Mouse (Mus musculus): ENCODE results near the gene Ankrd2. TPM values are rescaled to one million over a fixed set of nuclear protein-coding genes. Genes with fewer than 3 reads are reported as not detected.
"Not testable (repeated sequence)": the region's sequence is repeated elsewhere in the genome, so short reads cannot be mapped to it uniquely, and the experiment has no call there.

Gene Ankrd2
- polyA plus RNA-seq, 1 experiment from 2014 or later = 0.45 TPM

DNA sequence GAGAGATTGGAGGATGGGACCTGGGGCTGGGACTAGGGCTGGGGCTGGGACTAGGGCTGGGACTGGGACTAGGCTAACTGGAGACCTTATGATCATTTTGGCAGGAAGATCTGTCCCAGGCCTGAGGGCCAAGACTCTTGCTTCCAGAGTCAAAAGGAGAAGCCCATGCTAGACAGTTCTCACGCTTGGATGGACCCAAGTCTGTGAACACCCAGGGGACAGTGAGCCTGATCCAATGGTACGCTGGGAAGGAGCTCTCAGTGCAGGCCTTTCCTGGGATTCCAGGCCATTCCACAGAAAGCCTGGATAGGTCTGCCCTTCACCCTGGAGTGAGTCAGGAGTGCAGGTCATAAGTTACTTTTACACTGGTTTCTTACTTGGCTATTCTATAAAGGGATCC is 39.3 kb downstream of the Ankrd2 start:
- Histone ChIP-seq H3K9me3 (ENCODE audit: control insufficient read depth, low read length) (no peaks in the 10 kb centered on the region), H3K36me3 (ENCODE audit: control insufficient read depth, insufficient read depth, low read length) (peaks cover 52% of the 10 kb centered on the region), H3K4me3 (replicated peaks; ENCODE audit: low read depth, low read length) (no peak overlapping the region), H3K9ac (replicated peaks; ENCODE audit: low read length) (no peak overlapping the region), H3K27ac (replicated peaks; ENCODE audit: low read depth, low read length) (no peak overlapping the region), H3K4me1 (ENCODE audit: control insufficient read depth, insufficient read depth, low read length) (no peaks in the 10 kb centered on the region), H3K4me2 (ENCODE audit: low read length) (no peak overlapping the region), H3K27me3 (ENCODE audit: control insufficient read depth, insufficient read depth, low read length) (no peaks in the 10 kb centered on the region)
- no peak for ATAC-seq (ENCODE audit: low FRiP score, low TSS enrichment)
- WGBS = 82% methylated on average over 2 of the region's 2 CpGs
- no peak for DNase-seq

DNA sequence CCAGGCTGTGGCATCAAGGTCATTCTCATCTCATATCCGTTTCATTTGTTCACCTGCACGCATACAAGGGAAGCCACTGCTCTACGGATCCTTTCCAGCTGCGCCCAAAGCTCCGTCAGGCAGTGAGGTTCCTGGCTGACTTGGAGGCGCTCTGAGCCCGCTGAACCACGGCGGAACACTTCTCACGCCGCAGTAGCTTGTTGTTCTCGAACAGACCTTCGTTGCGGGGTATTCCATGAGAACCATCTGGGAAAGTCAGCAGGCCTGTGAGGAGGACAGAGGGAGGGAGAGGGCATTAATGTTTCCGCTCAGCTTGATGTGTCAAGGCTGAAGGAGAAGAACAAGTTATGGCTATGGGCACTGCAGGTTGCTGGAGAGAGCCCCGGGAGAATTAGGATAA is 40.2 kb downstream of the Ankrd2 start:
- Histone ChIP-seq H3K27me3 (ENCODE audit: control insufficient read depth, insufficient read depth, low read length) (no peaks in the 10 kb centered on the region), H3K4me2 (ENCODE audit: low read length) (no peak overlapping the region), H3K27ac (replicated peaks; ENCODE audit: low read depth, low read length) (no peak overlapping the region), H3K4me3 (replicated peaks; ENCODE audit: low read depth, low read length) (no peak overlapping the region), H3K4me1 (ENCODE audit: control insufficient read depth, insufficient read depth, low read length) (no peaks in the 10 kb centered on the region), H3K9ac (replicated peaks; ENCODE audit: low read length) (no peak overlapping the region), H3K36me3 (ENCODE audit: control insufficient read depth, insufficient read depth, low read length) (peaks cover 52% of the 10 kb centered on the region), H3K9me3 (ENCODE audit: control insufficient read depth, low read length) (no peaks in the 10 kb centered on the region)
- no peak for DNase-seq
- 89% methylated on average over 16 of the region's 16 CpGs for WGBS
- no peak for ATAC-seq (ENCODE audit: low FRiP score, low TSS enrichment)

DNA sequence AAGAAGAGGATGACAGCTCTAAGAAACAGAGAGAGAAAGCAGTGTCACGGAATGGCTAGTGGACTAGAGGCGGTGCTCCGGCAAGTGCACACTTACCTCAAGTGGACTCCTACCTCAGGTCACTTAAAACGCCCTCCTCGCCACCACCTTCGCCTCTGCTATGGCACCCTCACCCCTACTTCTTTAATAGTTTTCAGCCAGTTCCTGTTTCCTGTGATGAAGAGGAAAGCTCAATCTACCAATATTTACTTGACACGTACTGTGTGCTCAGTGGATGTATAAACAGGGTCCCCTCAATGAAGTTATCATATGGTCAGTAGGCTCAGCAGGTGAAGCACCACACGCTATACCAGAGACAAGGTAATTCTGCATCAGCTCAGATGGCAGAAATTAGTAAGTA is 42.8 kb downstream of the Ankrd2 start:
- no peaks in the 10 kb centered on the region for H3K9me3 ChIP-seq (ENCODE audit: control insufficient read depth, low read length)
- no peaks in the 10 kb centered on the region for H3K27me3 ChIP-seq (ENCODE audit: control insufficient read depth, insufficient read depth, low read length)
- DNase-seq = no peak
- H3K4me3 ChIP-seq (replicated peaks; ENCODE audit: low read depth, low read length) = no peak overlapping the region
- 95% methylated on average over 8 of the region's 8 CpGs for WGBS
- H3K9ac ChIP-seq (replicated peaks; ENCODE audit: low read length) = no peak overlapping the region
- H3K27ac ChIP-seq (replicated peaks; ENCODE audit: low read depth, low read length) = no peak overlapping the region
- ATAC-seq (ENCODE audit: low FRiP score, low TSS enrichment) = no peak
- peaks cover 47% of the 10 kb centered on the region for H3K36me3 ChIP-seq (ENCODE audit: control insufficient read depth, insufficient read depth, low read length)
- no peak overlapping the region for H3K4me2 ChIP-seq (ENCODE audit: low read length)
- H3K4me1 ChIP-seq (ENCODE audit: control insufficient read depth, insufficient read depth, low read length) = no peaks in the 10 kb centered on the region

DNA sequence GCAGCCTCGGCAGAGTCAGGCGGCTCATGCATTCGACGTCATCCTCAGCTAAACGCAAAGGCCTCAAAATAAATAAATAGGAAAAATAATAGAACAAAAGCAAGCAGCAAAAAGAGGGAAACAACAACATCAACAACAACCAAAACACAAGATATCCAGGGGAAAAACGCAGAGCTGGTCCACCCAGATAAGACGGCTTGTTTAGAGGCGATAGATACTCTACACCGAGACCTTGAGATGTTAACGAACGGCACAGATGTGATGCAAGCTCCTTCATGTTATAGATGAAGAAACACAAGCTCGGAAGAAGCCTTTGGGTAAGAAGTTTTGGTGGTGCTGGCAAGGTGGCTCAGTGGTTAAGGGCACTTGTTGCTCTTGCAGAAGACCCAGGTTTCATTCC is 43.2 kb downstream of the Ankrd2 start:
- Histone ChIP-seq H3K4me3 (replicated peaks; ENCODE audit: low read depth, low read length) (no peak overlapping the region), H3K4me1 (ENCODE audit: control insufficient read depth, insufficient read depth, low read length) (no peaks in the 10 kb centered on the region), H3K9me3 (ENCODE audit: control insufficient read depth, low read length) (no peaks in the 10 kb centered on the region), H3K27me3 (ENCODE audit: control insufficient read depth, insufficient read depth, low read length) (no peaks in the 10 kb centered on the region), H3K27ac (replicated peaks; ENCODE audit: low read depth, low read length) (no peak overlapping the region), H3K9ac (replicated peaks; ENCODE audit: low read length) (no peak overlapping the region), H3K36me3 (ENCODE audit: control insufficient read depth, insufficient read depth, low read length) (peaks cover 44% of the 10 kb centered on the region), H3K4me2 (ENCODE audit: low read length) (no peak overlapping the region)
- no peak for ATAC-seq (ENCODE audit: low FRiP score, low TSS enrichment)
- WGBS = 95% methylated on average over 12 of the region's 12 CpGs
- DNase-seq = no peak

DNA sequence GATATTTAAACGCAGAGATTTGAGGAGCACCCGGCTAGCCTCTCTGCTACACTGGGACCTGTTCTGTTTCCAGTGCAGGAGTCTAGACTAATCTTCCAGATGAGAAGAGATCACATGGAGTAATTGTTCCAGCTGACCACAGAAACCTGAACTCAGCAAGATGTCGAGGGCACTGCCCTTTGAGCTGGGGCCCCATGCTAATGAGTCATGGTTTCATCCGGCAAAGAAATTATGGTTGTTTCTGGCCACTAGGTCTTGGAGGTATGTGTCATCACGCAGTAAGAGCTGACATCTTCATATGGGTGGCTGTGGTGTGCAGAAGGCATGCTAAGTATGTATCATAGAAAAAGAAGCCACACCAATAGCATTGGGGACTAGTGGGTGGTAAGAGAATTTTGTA is 44.1 kb downstream of the Ankrd2 start:
- Histone ChIP-seq H3K4me3 (replicated peaks; ENCODE audit: low read depth, low read length) (no peak overlapping the region), H3K27me3 (ENCODE audit: control insufficient read depth, insufficient read depth, low read length) (no peaks in the 10 kb centered on the region), H3K9me3 (ENCODE audit: control insufficient read depth, low read length) (no peaks in the 10 kb centered on the region), H3K4me2 (ENCODE audit: low read length) (no peak overlapping the region), H3K9ac (replicated peaks; ENCODE audit: low read length) (no peak overlapping the region), H3K36me3 (ENCODE audit: control insufficient read depth, insufficient read depth, low read length) (peaks cover 35% of the 10 kb centered on the region), H3K4me1 (ENCODE audit: control insufficient read depth, insufficient read depth, low read length) (no peaks in the 10 kb centered on the region), H3K27ac (replicated peaks; ENCODE audit: low read depth, low read length) (no peak overlapping the region)
- DNase-seq (no peak), ATAC-seq (ENCODE audit: low FRiP score, low TSS enrichment) (no peak)
- WGBS = 77% methylated on average over 5 of the region's 5 CpGs

DNA sequence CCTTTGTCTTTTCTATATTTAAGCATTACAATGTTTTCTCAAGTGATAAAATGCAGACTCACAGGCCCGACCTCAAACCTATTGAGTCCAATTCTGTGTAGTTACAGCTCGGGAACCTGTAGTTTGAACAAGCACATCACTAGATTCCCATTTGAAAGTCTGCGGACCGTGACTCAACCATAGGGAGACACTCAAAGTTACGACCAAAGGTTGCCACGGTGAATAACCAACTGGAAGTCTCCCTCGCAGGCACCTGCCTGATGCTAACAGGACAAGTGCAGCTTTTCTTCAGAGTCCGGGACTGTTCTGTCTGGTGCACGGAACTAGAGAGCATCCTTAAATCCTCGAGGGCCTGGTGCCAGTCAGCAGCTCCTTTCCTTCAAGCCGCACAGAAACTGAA is 44.7 kb downstream of the Ankrd2 start:
- H3K4me2 ChIP-seq (ENCODE audit: low read length) = no peak overlapping the region
- no peak for DNase-seq
- H3K4me1 ChIP-seq (ENCODE audit: control insufficient read depth, insufficient read depth, low read length) = no peaks in the 10 kb centered on the region
- H3K36me3 ChIP-seq (ENCODE audit: control insufficient read depth, insufficient read depth, low read length) = peaks cover 30% of the 10 kb centered on the region
- no peak overlapping the region for H3K9ac ChIP-seq (replicated peaks; ENCODE audit: low read length)
- H3K27me3 ChIP-seq (ENCODE audit: control insufficient read depth, insufficient read depth, low read length) = no peaks in the 10 kb centered on the region
- no peak for ATAC-seq (ENCODE audit: low FRiP score, low TSS enrichment)
- WGBS = 69% methylated on average over 11 of the region's 11 CpGs
- H3K9me3 ChIP-seq (ENCODE audit: control insufficient read depth, low read length) = no peaks in the 10 kb centered on the region
- H3K27ac ChIP-seq (replicated peaks; ENCODE audit: low read depth, low read length) = no peak overlapping the region
- H3K4me3 ChIP-seq (replicated peaks; ENCODE audit: low read depth, low read length) = no peak overlapping the region

DNA sequence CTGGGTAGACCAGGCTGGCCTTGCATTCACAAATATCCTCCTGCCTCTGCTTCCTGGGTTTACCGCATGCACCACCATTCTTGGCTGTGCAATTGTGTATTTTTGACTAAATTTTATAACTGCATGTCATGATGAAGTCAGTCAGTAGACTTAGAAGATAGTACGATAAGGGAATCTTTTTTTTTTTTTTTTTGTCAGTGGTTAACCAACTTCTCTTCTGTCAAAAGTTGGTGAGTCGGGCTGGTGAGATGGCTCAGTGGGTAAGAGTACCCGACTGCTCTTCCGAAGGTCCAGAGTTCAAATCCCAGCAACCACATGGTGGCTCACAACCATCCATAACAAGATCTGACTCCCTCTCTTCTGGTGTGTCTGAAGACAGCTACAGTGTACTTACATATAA is 45.8 kb downstream of the Ankrd2 start:
- not testable (repeated sequence) for H3K9me3 ChIP-seq (ENCODE audit: control insufficient read depth, low read length); H3K4me1 ChIP-seq (ENCODE audit: control insufficient read depth, insufficient read depth, low read length); H3K27ac ChIP-seq (replicated peaks; ENCODE audit: low read depth, low read length); H3K27me3 ChIP-seq (ENCODE audit: control insufficient read depth, insufficient read depth, low read length); ATAC-seq (ENCODE audit: low FRiP score, low TSS enrichment); H3K9ac ChIP-seq (replicated peaks; ENCODE audit: low read length); DNase-seq; H3K4me3 ChIP-seq (replicated peaks; ENCODE audit: low read depth, low read length); H3K4me2 ChIP-seq (ENCODE audit: low read length)
- H3K36me3 ChIP-seq (ENCODE audit: control insufficient read depth, insufficient read depth, low read length) = peaks cover 18% of the 10 kb centered on the region
- WGBS = 95% methylated on average over 5 of the region's 5 CpGs

DNA sequence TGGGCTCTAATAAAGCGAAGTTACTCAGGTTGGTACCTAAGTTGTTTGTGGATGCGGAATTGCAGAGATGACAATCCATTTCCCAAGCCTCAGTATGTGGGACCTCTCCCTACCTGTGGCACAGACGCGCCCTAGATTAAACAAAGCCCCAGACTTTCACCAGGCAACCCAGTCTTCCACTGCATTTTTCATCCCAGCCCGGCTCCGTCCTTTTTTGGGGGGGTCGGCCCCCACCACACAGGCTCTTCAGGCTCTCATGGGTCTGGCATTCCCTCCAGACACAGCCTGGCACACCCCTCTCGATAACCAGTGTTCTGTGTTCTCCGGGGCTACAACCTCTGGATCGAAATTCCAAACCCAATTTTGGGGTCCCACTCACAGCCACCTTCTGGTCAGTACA is 49.9 kb downstream of the Ankrd2 start:
- peak overlapping the region; percentile 58 for H3K27ac ChIP-seq (replicated peaks; ENCODE audit: low read depth, low read length)
- H3K4me3 ChIP-seq (replicated peaks; ENCODE audit: low read depth, low read length) = peak overlapping the region; percentile 80
- peak overlapping the region; percentile 82 for H3K9ac ChIP-seq (replicated peaks; ENCODE audit: low read length)
- H3K9me3 ChIP-seq (ENCODE audit: control insufficient read depth, low read length) = no peaks in the 10 kb centered on the region
- H3K27me3 ChIP-seq (ENCODE audit: control insufficient read depth, insufficient read depth, low read length) = no peaks in the 10 kb centered on the region
- H3K4me1 ChIP-seq (ENCODE audit: control insufficient read depth, insufficient read depth, low read length) = peaks cover 13% of the 10 kb centered on the region
- DNase-seq = no peak
- no peaks in the 10 kb centered on the region for H3K36me3 ChIP-seq (ENCODE audit: control insufficient read depth, insufficient read depth, low read length)
- WGBS = 6% methylated on average over 10 of the region's 10 CpGs
- peak overlapping the region; percentile 80 for H3K4me2 ChIP-seq (ENCODE audit: low read length)
- no peak for ATAC-seq (ENCODE audit: low FRiP score, low TSS enrichment)

DNA sequence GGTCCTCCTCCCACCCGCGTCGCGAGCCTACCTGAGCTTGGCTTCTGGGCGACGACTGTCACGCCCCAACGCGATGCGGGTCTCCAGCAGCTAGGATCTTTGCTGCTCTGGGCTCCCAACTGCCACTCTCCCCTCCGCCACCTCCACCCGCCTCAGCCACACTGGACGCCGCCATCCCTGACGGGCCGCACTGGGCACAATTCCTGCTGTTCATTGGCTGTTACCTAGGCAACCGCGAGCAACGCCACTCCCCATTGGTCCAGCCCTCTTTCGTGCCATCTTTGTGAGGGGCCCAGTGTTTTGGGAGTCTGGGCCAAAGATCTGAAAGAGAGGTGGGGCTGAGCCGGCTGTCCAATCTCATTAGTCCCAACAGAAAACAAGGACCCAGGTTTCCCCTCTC is 50.4 kb downstream of the Ankrd2 start, which contains the start of gene Morn4:
Gene Morn4 (minus strand): TSS at position 192 of the 400 bp plus-strand sequence.
- Histone ChIP-seq H3K9me3 (ENCODE audit: control insufficient read depth, low read length) (no peaks in the 10 kb centered on the region), H3K4me1 (ENCODE audit: control insufficient read depth, insufficient read depth, low read length) (peaks cover 16% of the 10 kb centered on the region), H3K4me2 (ENCODE audit: low read length) (peak within 1 kb of the TSS; percentile 80), H3K27ac (replicated peaks; ENCODE audit: low read depth, low read length) (peak within 1 kb of the TSS; percentile 58), H3K36me3 (ENCODE audit: control insufficient read depth, insufficient read depth, low read length) (no peaks in the 10 kb centered on the region), H3K9ac (replicated peaks; ENCODE audit: low read length) (peak within 1 kb of the TSS; percentile 82), H3K4me3 (replicated peaks; ENCODE audit: low read depth, low read length) (peak within 1 kb of the TSS; percentile 80), H3K27me3 (ENCODE audit: control insufficient read depth, insufficient read depth, low read length) (no peaks in the 10 kb centered on the region)
- peak; percentile 96 for DNase-seq
- under 1% methylated on average over 21 of the region's 21 CpGs for WGBS
- peak; percentile 88 for ATAC-seq (ENCODE audit: low FRiP score, low TSS enrichment)
